Mouse (Mus musculus) heart, embryonic 14.5 days (tissue): ENCODE results near the gene Sdk2. TPM values are rescaled to one million over a fixed set of nuclear protein-coding genes. Genes with fewer than 3 reads are reported as not detected.

Source experiments
- ATAC-seq: fragments of 200-750 bp; cut with Nextera tagmentation; 2 replicates; pipeline ENCODE4 v1.8.0; 2017; ENCODE audit warnings: low read depth, moderate TSS enrichment; ENCODE audit not compliant: insufficient number of reproducible peaks, insufficient read depth, low FRiP score
- H3K27ac ChIP-seq, 2 experiments: fragments of 200-500 bp in 1 of 2; fragments of 300-500 bp in 1 of 2; sonication (generic) in 1 of 2; replicated peaks in 1 of 2; 2 replicates each; pipeline ENCODE4 v1.5.1; 2012 to 2014; ENCODE audit warnings: low read depth in 2 of 2, low read length in 2 of 2, control low read depth in 1 of 2, mild to moderate bottlenecking in 1 of 2, mixed read lengths in 1 of 2; ENCODE audit not compliant: control insufficient read depth in 1 of 2, insufficient read depth in 1 of 2
- H3K27me3 ChIP-seq: fragments of 300-500 bp; sonication (generic); 2 replicates; pipeline ENCODE4 v1.6.1; 2014; ENCODE audit warnings: mild to moderate bottlenecking, low read length, control low read depth; ENCODE audit not compliant: control insufficient read depth, insufficient read depth
- H3K36me3 ChIP-seq: fragments of 300-500 bp; sonication (generic); 2 replicates; pipeline ENCODE4 v1.6.1; 2014; ENCODE audit warnings: mild to moderate bottlenecking, control low read depth, low read length, mixed read lengths; ENCODE audit not compliant: control insufficient read depth, insufficient read depth
- H3K4me1 ChIP-seq, 2 experiments: fragments of 200-500 bp in 1 of 2; fragments of 300-500 bp in 1 of 2; sonication (generic) in 1 of 2; 2 replicates each; pipeline ENCODE4 v1.6.1; 2012 to 2014; ENCODE audit warnings: low read length in 2 of 2, control low read depth in 1 of 2, mixed read lengths in 1 of 2; ENCODE audit not compliant: control insufficient read depth in 2 of 2, insufficient read depth in 2 of 2
- H3K4me2 ChIP-seq: fragments of 300-500 bp; sonication (generic); 2 replicates; pipeline ENCODE4 v1.6.1; 2014; ENCODE audit warnings: mild to moderate bottlenecking, low read length
- H3K4me3 ChIP-seq, 2 experiments: fragments of 200-500 bp in 1 of 2; fragments of 300-500 bp in 1 of 2; sonication (generic) in 1 of 2; 2 replicates each; pipeline ENCODE4 v1.5.1; 2012 to 2014; ENCODE audit warnings: low read length in 2 of 2, mild to moderate bottlenecking in 2 of 2, control low read depth in 1 of 2, low read depth in 1 of 2, moderate library complexity in 1 of 2; ENCODE audit not compliant: control insufficient read depth in 1 of 2, insufficient read depth in 1 of 2
- H3K9ac ChIP-seq: fragments of 300-500 bp; sonication (generic); 2 replicates; pipeline ENCODE4 v1.6.1; 2014; ENCODE audit warnings: mild to moderate bottlenecking, low read length
- H3K9me3 ChIP-seq: fragments of 300-500 bp; sonication (generic); 2 replicates; pipeline ENCODE4 v1.6.1; 2016; ENCODE audit warnings: low read length, control low read depth; ENCODE audit not compliant: control insufficient read depth
- WGBS: fragments of 180-500 bp; shearing (Covaris S2); extraction: QIAGEN DNeasy Blood & Tissue Kit; methylation state at CpG from one replicate; pipeline ENCODE4 v1.1.7; 2014; 5-methylcytosine and 5-hydroxymethylcytosine counted together
- polyA plus RNA-seq: library from polyadenylated mRNA; unstranded; fragments of >200 nt; fragmentation: Nextera tagmentation; extraction: Ambion mirVana; gene quantifications from 2 replicates; pipeline ENCODE4 v1.2.1, GENCODE M21; 2014

Sdk2 gene
- polyA plus RNA-seq, 1 experiment from 2014 or later: 2.4 TPM

DNA sequence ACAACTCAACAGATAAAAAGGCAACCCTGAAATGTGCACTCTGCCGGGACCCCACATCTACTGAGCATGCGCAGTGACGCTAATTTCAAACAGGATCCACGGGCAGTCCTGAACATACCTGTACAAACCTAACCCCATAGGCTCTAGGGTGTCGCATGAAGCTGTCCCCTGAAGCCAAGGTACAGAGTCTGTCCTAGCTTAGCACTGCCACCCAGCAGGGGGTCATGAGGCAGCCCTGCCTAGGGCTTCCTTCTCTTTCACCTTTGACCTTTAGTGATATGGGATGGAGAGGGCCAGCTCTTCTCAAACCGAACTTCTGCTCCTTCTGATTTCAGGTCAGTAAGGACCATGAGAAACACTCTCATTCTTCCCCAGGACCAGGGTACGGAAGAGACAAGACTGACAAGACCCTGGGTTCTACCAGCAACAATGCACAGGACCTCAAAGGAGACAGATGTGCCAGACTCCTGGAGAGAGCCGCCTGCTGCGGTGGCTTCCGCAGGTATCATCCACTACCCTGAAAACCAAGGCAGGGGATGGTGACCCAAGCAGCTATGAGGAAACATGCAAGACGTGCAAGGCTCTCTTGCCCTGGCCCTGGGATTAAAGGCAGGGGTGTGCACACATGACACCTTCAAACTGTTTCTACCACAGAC, 319.0 kb downstream of the Sdk2 start:
- Histone ChIP-seq H3K4me2 (peak overlapping the region; percentile 96), H3K36me3 (peaks cover 8% of the 10 kb centered on the region), H3K27ac (peak overlapping the region; percentile 2 to 86; a peak in 3 of 4 replicates), H3K4me3 (no peak overlapping the region), H3K9me3 (peaks cover 4% of the 10 kb centered on the region), H3K4me1 (peaks cover 36 to 48% of the 10 kb centered on the region in 2 experiments), H3K9ac (peak overlapping the region; percentile 91; the same call in 1 of the 2 replicates), H3K27me3 (no peaks in the 10 kb centered on the region)
- 74% methylated on average over 11 of the region's 11 CpGs for WGBS
- ATAC-seq: no peak

DNA sequence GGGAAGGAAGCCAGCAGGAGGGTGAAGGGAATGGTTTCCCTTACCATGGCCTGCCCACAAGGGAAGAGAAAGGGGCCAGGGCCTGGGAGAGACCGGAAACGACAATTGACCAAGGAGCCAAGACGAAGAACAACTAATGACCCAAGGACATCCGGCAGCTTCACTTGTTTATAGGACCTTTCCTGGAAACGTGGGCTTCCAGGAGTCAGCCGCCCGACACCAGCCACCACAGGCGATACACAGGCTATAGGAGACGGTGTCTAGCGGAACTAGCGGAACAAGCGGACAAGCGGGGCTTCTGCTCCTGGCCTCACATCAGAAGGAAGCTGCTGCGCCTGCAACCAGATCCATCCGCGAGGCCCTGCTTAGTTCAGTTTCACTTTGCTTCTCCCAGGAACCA, 319.8 kb downstream of the Sdk2 start:
- H3K9ac ChIP-seq: 0 out of 2 replicates have a peak overlapping the region, but pooled peaks have one; percentile 91
- peak overlapping the region; percentile 96 for H3K4me2 ChIP-seq
- ATAC-seq: no peak
- H3K4me3 ChIP-seq: no peak overlapping the region
- peaks cover 6% of the 10 kb centered on the region for H3K9me3 ChIP-seq
- peak overlapping the region; percentile 39 to 86; a peak in 3 of 4 replicates for H3K27ac ChIP-seq
- no peaks in the 10 kb centered on the region for H3K27me3 ChIP-seq
- H3K36me3 ChIP-seq: peaks cover 12% of the 10 kb centered on the region
- H3K4me1 ChIP-seq: peaks cover 34 to 44% of the 10 kb centered on the region in 2 experiments
- 60% methylated on average over 16 of the region's 16 CpGs for WGBS

DNA sequence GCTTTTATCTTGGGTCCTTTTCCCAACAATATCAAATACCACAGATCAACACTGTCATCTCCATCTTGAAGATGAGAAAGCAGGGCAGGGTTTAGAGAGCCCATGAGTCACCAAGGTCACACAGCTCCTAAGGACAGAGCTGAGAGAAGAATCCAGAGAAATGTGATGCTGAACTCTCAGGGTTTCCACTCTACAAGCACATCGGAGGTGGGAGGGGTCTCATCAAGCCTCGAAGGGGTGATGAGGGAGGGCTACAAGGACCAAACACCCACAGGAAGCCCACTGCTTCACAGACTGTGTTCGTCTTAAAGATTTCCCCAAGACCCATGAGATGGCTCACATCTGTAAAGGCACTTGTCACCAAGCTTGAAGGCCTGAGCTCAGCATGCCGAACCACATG, 320.9 kb downstream of the Sdk2 start:
- Histone ChIP-seq H3K4me3 (no peak overlapping the region), H3K27me3 (no peaks in the 10 kb centered on the region), H3K36me3 (peaks cover 12% of the 10 kb centered on the region), H3K4me2 (no peak overlapping the region), H3K27ac (no peak overlapping the region), H3K9me3 (peaks cover 6% of the 10 kb centered on the region), H3K9ac (no peak overlapping the region), H3K4me1 (peaks cover 32 to 42% of the 10 kb centered on the region in 2 experiments)
- ATAC-seq: no peak
- 60% methylated on average over 4 of the region's 4 CpGs for WGBS

DNA sequence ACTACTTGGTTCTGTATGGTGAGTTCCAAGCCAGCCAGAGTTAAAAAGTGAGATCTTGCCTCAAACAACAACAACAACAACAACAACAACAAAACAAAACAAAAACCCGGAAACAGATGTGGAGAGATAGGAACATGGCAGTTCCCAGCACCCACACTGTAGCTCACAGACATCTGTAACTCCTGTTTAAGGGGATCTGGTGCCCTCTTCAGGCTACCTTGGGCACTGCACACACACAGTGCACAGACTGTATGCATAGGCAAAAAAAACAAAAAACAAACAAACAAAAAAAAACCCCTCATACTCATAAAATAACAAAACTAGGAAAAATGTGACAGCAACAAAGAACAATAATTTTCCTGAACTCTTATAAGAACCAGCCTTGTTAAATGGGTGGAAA, 323.8 kb downstream of the Sdk2 start:
- H3K36me3 ChIP-seq: peaks cover 12% of the 10 kb centered on the region
- no peak overlapping the region for H3K9ac ChIP-seq
- H3K4me1 ChIP-seq: peaks cover 21 to 34% of the 10 kb centered on the region in 2 experiments
- H3K9me3 ChIP-seq: peaks cover 6% of the 10 kb centered on the region
- H3K27me3 ChIP-seq: no peaks in the 10 kb centered on the region
- H3K4me2 ChIP-seq: no peak overlapping the region
- ATAC-seq: no peak
- WGBS: 100% methylated on average over 1 of the region's 1 CpGs
- H3K4me3 ChIP-seq: no peak overlapping the region
- no peak overlapping the region for H3K27ac ChIP-seq

DNA sequence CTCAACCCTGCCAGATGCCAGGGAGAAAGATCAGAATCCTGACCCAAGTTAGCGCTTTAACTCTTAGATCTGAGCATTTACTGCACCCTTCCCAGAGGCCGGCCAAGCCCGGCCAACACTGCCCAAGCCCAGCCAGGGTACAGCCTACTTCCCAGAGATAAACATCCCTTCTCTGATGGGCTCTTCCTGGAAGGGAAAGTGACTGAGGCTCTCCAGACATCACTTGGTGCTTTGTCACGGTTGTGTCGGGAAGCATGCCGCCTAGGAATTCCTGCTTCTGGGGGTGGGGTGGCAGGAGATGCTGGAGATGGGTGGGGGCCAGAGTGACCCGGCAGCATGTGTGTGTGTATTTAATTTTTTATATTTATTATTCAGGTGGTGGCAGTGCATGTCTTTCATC, 326.7 kb downstream of the Sdk2 start:
- Histone ChIP-seq H3K27me3 (no peaks in the 10 kb centered on the region), H3K4me2 (no peak overlapping the region), H3K9me3 (peaks cover 6% of the 10 kb centered on the region), H3K4me1 (peaks cover 15 to 36% of the 10 kb centered on the region in 2 experiments), H3K4me3 (no peak overlapping the region), H3K36me3 (peaks cover 12% of the 10 kb centered on the region), H3K27ac (0 out of 4 replicates have a peak overlapping the region, but pooled peaks of 1 of the 2 experiments have one; percentile 19), H3K9ac (no peak overlapping the region)
- WGBS: 22% methylated on average over 7 of the region's 7 CpGs
- peak; percentile 41; the same call in 1 of the 2 replicates for ATAC-seq

DNA sequence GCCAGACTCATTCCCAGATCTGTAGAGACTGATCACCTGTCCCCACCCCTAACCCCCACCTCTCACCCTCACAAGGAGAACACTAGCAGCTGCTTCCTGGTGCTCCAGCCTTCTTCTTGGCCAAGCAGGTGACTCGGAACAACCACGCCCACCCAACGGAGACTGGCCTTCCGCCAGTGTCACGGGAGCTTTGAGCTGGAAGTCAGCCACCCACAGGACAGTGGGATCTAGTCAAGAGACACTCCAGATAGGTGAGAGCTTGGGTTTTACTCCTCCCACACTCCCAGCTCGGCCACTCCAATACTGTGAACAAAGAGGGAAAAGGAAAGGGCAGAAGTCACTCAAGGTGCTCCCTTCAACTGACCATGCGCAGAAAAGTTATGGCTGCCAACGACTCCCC, 327.6 kb downstream of the Sdk2 start:
- Histone ChIP-seq H3K27ac (no peak overlapping the region), H3K9me3 (peaks cover 6% of the 10 kb centered on the region), H3K4me1 (peaks cover 16 to 44% of the 10 kb centered on the region in 2 experiments), H3K4me2 (no peak overlapping the region), H3K27me3 (no peaks in the 10 kb centered on the region), H3K9ac (no peak overlapping the region), H3K4me3 (no peak overlapping the region), H3K36me3 (peaks cover 12% of the 10 kb centered on the region)
- 67% methylated on average over 8 of the region's 8 CpGs for WGBS
- ATAC-seq: no peak

DNA sequence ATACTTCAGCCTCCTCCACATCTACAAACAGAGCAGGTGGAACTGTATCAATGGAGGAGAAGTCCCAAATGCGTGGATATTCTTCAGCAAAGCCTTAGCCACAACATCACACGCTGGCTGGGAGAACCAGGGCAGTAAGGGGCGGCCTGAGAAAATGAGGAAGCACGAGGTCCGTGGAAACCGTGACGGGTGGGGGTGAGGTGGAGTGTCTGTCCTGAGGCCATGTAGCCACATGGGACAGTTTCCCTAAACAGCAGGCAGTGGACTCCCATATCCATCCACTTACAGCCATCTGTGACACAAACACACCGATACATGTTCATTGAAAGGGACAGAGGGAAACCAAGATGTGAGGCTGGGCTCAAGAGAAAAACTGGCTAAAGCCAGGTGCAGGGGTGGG, 328.9 kb downstream of the Sdk2 start:
- no peak for ATAC-seq
- H3K36me3 ChIP-seq: peaks cover 4% of the 10 kb centered on the region; the same call in 1 of the 2 replicates
- H3K27me3 ChIP-seq: no peaks in the 10 kb centered on the region
- H3K9ac ChIP-seq: no peak overlapping the region
- peaks cover 2% of the 10 kb centered on the region for H3K9me3 ChIP-seq
- no peak overlapping the region for H3K27ac ChIP-seq
- no peak overlapping the region for H3K4me3 ChIP-seq
- 83% methylated on average over 8 of the region's 8 CpGs for WGBS
- H3K4me1 ChIP-seq: peaks cover 28 to 57% of the 10 kb centered on the region in 2 experiments
- no peak overlapping the region for H3K4me2 ChIP-seq

DNA sequence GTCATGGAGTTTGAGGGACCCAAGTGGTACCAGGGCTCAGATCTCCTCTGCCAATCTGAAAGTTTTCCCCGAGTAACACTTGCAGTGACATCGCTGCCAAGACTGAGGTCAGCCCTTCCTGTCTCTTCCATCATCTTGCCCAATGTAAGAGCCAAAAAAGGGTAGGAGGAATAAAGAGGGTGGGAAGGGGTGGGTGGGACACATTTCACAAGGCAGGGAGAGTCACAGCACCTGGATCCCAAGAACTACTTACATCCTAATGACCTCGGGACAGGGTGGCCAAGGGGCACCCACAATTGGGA, 329.3 kb downstream of the Sdk2 start:
- no peaks in the 10 kb centered on the region for H3K27me3 ChIP-seq
- H3K36me3 ChIP-seq: 0 out of 2 replicates have a peak, but pooled peaks cover under 1% of the 10 kb centered on the region
- H3K4me1 ChIP-seq: peaks cover 28 to 57% of the 10 kb centered on the region in 2 experiments
- no peaks in the 10 kb centered on the region for H3K9me3 ChIP-seq
- H3K9ac ChIP-seq: no peak overlapping the region
- ATAC-seq: no peak
- whole genome bisulfite sequencing: 65% methylated on average over 3 of the region's 3 CpGs
- no peak overlapping the region for H3K4me2 ChIP-seq
- no peak overlapping the region for H3K27ac ChIP-seq
- no peak overlapping the region for H3K4me3 ChIP-seq
